Mouse (Mus musculus): ENCODE results near the gene Gpc6. TPM values are rescaled to one million over a fixed set of nuclear protein-coding genes. Genes with fewer than 3 reads are reported as not detected.

Gpc6 gene
- polyA plus RNA-seq, 1 experiment = 61.9 TPM

DNA sequence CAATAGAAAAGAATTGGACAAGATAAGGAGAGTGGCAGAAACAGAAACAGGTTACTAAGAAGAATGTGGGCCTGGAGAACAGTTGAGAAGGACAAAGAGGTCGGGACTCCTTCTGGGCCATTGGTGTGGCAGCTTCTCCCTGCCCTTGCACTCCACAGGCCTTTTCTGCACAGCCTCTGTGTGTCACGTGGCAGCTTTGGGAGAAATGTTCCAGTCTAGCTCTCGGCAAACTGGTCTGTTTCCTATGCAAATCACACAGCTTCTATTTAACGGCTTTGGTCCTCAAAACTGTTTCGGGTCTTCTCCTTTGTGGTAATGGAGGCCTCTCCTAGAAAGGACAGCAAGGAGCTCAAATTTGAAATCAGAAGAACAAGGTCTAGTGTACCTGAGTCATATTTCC lies 871.5 kb downstream of the Gpc6 start:
- no peaks in the 10 kb centered on the region for H3K4me1 ChIP-seq (ENCODE audit: control insufficient read depth, insufficient read depth, low read length)
- TF ChIP-seq POLR2A (IDR thresholded peaks at IDR 0.05; ENCODE audit: low read depth, low read length) (no peak), CTCF (IDR thresholded peaks at IDR 0.05; ENCODE audit: borderline replicate concordance, insufficient read depth, low read length) (no peak)
- H3K4me3 ChIP-seq (ENCODE audit: insufficient read depth, low read length) = no peak overlapping the region
- H3K27ac ChIP-seq (ENCODE audit: insufficient read depth, low read length) = no peak overlapping the region

DNA sequence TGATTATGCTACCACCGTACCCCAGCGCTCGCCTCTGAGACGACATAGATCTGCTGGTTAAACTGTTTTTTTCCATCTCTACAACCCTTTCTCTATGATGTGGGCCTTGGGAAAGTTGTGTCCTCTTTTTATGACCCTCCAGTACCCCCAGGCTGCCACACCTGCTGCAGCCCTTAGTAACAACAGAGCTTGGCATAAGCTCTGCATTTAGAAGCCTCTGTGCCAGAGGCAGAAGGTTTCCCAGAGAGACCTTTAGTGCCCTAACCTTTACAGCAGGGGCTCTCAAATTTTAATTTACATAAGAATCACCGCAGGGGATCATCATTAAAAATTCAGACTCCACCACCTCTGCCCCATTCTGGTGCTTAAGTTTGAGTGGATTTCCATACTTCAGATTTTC lies 875.3 kb downstream of the Gpc6 start:
- no peak for TF ChIP-seq CTCF (IDR thresholded peaks at IDR 0.05; ENCODE audit: borderline replicate concordance, insufficient read depth, low read length)
- H3K4me1 ChIP-seq (ENCODE audit: control insufficient read depth, insufficient read depth, low read length) = no peaks in the 10 kb centered on the region

DNA sequence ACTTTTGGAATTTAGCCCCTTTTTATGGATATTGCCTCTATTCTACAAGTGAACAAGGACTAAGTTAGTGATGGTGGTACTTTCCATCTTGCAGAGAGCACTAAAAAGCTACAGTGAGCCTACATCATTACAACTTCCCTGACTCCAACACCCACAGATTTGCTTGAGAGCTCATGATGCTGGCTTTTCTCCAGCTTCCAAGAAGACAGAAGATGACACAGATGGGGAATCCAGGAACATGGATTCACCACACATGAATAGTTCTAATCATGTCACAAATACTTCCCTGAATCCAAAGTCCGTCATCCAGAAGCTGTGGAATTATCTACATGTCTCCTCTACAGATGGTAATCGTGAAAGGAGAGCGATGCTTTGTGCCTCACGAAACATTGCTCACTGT lies 882.7 kb downstream of the Gpc6 start:
- H3K4me3 ChIP-seq (ENCODE audit: insufficient read depth, low read length) = no peak overlapping the region
- no peaks in the 10 kb centered on the region for H3K4me1 ChIP-seq (ENCODE audit: control insufficient read depth, insufficient read depth, low read length)
- no peak overlapping the region for H3K27ac ChIP-seq (ENCODE audit: insufficient read depth, low read length)
- TF ChIP-seq POLR2A (IDR thresholded peaks at IDR 0.05; ENCODE audit: low read depth, low read length) = no peak
- no peak for TF ChIP-seq CTCF (IDR thresholded peaks at IDR 0.05; ENCODE audit: borderline replicate concordance, insufficient read depth, low read length)

More for the DNA sequence above, 875.3 kb downstream of the Gpc6 start:
- no peak overlapping the region for H3K4me3 ChIP-seq (ENCODE audit: insufficient read depth, low read length)
- no peak overlapping the region for H3K27ac ChIP-seq (ENCODE audit: insufficient read depth, low read length)

DNA sequence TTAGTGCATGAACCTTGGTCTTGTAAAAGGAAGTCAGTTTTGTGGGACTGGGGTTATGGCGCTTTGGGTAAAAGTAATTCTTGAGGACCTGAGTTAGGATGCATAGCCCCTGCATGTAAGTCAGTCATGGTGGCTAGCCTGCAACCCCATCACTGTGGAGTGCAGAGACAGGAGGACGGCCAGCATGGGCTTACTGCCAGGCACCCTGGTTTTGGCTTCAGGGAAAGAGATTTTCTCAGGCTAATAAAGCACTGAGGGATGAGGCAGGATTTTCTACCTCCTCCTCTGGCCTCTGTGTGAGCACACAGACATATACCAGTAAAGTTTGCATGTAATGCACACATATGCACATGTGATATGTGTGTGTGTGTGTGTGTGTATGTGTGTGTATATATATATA lies 883.2 kb downstream of the Gpc6 start:
- Histone ChIP-seq H3K27ac (ENCODE audit: insufficient read depth, low read length) (no peak overlapping the region), H3K4me3 (ENCODE audit: insufficient read depth, low read length) (no peak overlapping the region), H3K4me1 (ENCODE audit: control insufficient read depth, insufficient read depth, low read length) (no peaks in the 10 kb centered on the region)
- no peak for TF ChIP-seq CTCF (IDR thresholded peaks at IDR 0.05; ENCODE audit: borderline replicate concordance, insufficient read depth, low read length)
- TF ChIP-seq POLR2A (IDR thresholded peaks at IDR 0.05; ENCODE audit: low read depth, low read length) = no peak

DNA sequence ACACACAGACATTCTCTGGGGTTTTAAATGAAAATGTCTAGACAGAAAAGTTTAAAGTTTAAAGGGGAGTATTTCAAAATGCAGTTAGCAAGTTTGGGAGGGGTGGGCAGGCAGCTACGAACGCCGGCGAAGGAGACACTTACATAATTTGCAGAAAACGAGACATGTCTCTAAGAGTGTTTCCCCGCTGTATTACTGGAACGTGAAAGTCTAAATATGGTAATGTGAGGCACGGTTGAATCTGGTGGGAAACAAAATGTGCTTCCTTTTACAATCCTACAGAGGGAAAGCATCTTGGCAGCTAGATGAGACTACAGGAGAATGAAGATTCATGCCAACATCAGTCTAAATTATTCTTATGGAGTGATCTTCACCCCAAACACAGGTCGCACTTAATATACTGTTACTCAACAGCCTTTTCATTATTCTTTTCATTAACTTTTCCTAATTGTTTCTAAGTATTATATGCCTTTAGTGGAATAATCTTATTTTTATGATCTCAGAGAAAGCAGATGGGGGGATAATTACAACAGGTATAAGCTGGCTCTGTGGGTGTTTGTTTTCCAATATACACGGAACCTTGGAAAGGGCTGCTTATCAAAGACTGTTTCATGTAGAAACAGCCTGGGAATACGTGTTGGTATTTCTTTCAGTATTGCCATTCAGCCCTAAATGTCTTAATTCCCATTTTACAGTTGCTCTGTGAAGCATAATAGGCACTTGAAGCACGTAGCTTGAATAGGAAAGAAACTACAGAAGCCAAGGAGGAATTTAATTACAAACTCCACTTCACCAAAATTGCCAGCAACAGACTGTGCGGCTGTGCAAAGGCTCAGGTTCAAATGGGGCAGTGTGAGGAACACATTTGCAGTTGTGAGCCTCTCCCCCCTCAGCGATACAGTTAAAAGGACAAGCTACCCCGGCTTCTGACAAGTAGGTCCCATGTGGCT lies 885.5 kb downstream of the Gpc6 start:
- TF ChIP-seq CTCF (IDR thresholded peaks at IDR 0.05; ENCODE audit: borderline replicate concordance, insufficient read depth, low read length) = no peak
- TF ChIP-seq POLR2A (IDR thresholded peaks at IDR 0.05; ENCODE audit: low read depth, low read length) = no peak
- no peaks in the 10 kb centered on the region for H3K4me1 ChIP-seq (ENCODE audit: control insufficient read depth, insufficient read depth, low read length)
- H3K27ac ChIP-seq (ENCODE audit: insufficient read depth, low read length) = no peak overlapping the region
- no peak overlapping the region for H3K4me3 ChIP-seq (ENCODE audit: insufficient read depth, low read length)

DNA sequence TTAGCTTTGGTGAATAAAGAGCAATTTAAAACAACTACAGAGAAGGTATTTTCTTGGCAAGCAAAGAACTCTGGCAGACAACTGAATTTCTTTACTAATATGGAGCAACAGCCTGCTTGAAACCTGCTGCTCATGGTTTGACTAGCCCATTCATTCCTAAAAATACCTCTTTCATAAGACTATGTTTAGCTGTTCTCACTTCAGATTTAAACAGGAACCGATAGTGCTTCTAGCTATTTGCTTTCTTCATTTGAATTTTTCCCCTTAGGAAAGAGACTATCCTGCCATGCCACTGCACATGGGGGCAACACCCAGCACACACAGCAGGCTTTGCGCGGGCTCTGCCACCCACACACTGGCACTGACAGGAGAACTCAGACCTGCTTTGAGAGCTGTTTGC lies 888.4 kb downstream of the Gpc6 start:
- no peak overlapping the region for H3K27ac ChIP-seq (ENCODE audit: insufficient read depth, low read length)
- no peaks in the 10 kb centered on the region for H3K4me1 ChIP-seq (ENCODE audit: control insufficient read depth, insufficient read depth, low read length)
- TF ChIP-seq POLR2A (IDR thresholded peaks at IDR 0.05; ENCODE audit: low read depth, low read length) = no peak
- H3K4me3 ChIP-seq (ENCODE audit: insufficient read depth, low read length) = no peak overlapping the region

DNA sequence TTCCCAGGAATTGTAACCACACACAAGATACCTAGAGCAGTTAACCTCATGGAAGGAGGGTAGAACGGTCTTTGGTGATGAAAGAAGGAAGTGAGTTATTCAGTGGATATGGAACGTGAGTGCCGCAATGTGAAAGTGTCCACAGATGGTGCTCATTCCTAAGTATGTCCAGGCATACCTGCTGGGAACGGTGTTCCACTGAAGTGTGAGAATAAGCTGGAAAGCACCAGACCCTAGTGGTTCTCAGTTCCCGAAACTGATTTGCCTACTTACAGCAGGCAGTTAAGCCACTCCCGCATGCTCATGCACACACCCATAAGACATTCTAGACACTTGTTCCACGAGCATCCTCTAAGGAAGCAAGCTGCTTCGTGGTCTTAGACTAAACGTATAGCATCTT lies 890.9 kb downstream of the Gpc6 start:
- TF ChIP-seq CTCF (IDR thresholded peaks at IDR 0.05; ENCODE audit: borderline replicate concordance, insufficient read depth, low read length) = no peak
- TF ChIP-seq POLR2A (IDR thresholded peaks at IDR 0.05; ENCODE audit: low read depth, low read length) = no peak
- no peaks in the 10 kb centered on the region for H3K4me1 ChIP-seq (ENCODE audit: control insufficient read depth, insufficient read depth, low read length)
- no peak overlapping the region for H3K4me3 ChIP-seq (ENCODE audit: insufficient read depth, low read length)
- H3K27ac ChIP-seq (ENCODE audit: insufficient read depth, low read length) = no peak overlapping the region

DNA sequence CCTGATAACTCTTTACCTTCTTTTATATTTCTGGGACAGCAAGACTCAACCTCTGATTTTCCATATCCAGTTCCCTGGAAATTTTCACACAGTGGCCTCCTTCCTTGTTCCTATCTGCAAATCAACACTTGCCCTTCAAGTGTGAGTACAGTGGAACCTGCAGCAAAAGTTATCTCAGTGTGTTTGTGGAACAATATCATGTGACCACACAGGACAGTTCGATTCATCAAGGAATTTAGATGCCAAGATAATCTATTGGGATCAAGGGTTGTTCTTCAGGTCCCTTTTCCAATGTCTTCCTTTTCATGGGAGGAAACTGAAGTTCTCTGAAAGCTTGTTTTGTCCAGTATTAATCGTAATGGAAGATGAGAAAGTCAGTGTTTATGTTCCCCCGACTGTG lies 891.6 kb downstream of the Gpc6 start:
- TF ChIP-seq POLR2A (IDR thresholded peaks at IDR 0.05; ENCODE audit: low read depth, low read length) (no peak), CTCF (IDR thresholded peaks at IDR 0.05; ENCODE audit: borderline replicate concordance, insufficient read depth, low read length) (no peak)
- Histone ChIP-seq H3K4me3 (ENCODE audit: insufficient read depth, low read length) (no peak overlapping the region), H3K4me1 (ENCODE audit: control insufficient read depth, insufficient read depth, low read length) (no peaks in the 10 kb centered on the region), H3K27ac (ENCODE audit: insufficient read depth, low read length) (no peak overlapping the region)

DNA sequence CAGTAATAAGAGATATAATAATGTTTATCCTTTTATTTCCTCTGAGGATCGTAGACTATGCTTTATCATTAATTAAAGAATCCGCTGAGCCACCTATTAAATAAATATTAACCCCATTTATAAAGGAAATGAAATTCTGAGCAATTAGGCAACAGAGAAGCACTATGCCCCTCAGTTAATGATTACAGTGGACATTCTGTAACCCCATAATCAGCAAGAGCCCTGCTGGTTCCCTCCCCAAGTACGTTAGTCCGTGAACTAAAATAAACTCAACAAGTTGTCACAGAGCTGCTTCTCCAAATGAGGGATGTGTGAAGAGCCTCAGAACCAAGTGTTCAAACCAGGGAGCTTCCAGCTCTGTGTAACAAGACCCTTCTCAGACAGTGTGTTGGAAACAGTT lies 892.1 kb downstream of the Gpc6 start:
- no peak overlapping the region for H3K27ac ChIP-seq (ENCODE audit: insufficient read depth, low read length)
- H3K4me1 ChIP-seq (ENCODE audit: control insufficient read depth, insufficient read depth, low read length) = no peaks in the 10 kb centered on the region
- H3K4me3 ChIP-seq (ENCODE audit: insufficient read depth, low read length) = no peak overlapping the region
- TF ChIP-seq POLR2A (IDR thresholded peaks at IDR 0.05; ENCODE audit: low read depth, low read length) (no peak), CTCF (IDR thresholded peaks at IDR 0.05; ENCODE audit: borderline replicate concordance, insufficient read depth, low read length) (no peak)

DNA sequence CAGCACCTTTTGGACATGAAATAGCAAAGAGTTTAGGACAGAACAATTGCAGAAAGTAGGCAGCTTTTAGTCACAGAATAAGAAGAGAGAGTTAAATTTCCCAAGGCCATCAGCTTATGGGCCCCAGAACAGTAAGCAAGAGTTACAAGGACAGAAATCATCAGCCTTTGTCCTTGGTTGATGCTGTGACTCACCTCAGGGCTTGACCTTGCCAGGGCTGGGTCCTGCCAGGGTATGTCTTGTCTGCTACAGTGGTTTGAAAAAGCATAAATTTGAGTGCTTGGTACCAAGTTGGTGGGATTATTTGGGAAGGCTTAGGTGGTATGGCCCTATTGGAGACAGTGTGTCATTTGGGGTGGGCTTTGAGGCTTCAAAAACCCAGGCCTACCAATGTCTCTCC lies 899.4 kb downstream of the Gpc6 start:
- Histone ChIP-seq H3K27ac (ENCODE audit: insufficient read depth, low read length) (no peak overlapping the region), H3K4me3 (ENCODE audit: insufficient read depth, low read length) (no peak overlapping the region), H3K4me1 (ENCODE audit: control insufficient read depth, insufficient read depth, low read length) (no peaks in the 10 kb centered on the region)
- TF ChIP-seq POLR2A (IDR thresholded peaks at IDR 0.05; ENCODE audit: low read depth, low read length) (no peak), CTCF (IDR thresholded peaks at IDR 0.05; ENCODE audit: borderline replicate concordance, insufficient read depth, low read length) (no peak)
